Mouse (Mus musculus) G1E (cell line): ENCODE data around the gene Whrn.

Experiments used
- CTCF ChIP-seq: IDR thresholded peaks from 2 replicates; pipeline ENCODE4 v1.5.1; 2012; ENCODE audit warnings: low read depth, low read length, inconsistent platforms, mixed read lengths
- GATA1 ChIP-seq: IDR thresholded peaks from 2 replicates; pipeline ENCODE4 v1.6.1; 2012; ENCODE audit warnings: borderline replicate concordance, low read length, inconsistent platforms, mixed read lengths
- GATA2 ChIP-seq: IDR thresholded peaks from 2 replicates; pipeline ENCODE4 v1.6.1; 2012; ENCODE audit warnings: low read depth, low read length, inconsistent platforms, borderline replicate concordance

GRCm38 (mm10) chr4:63503949-63504348 is 8.2 kb upstream of the Whrn start:
- no peak for TF ChIP-seq GATA1
- TF ChIP-seq CTCF, result no peak
- TF ChIP-seq GATA2, result no peak
